Mouse (Mus musculus): ENCODE data around the gene Klhdc2. TPM values are rescaled to one million over a fixed set of nuclear protein-coding genes. Genes with fewer than 3 reads are reported as not detected.

The Klhdc2 gene
- polyA plus RNA-seq (2014; fragmentation: Nextera tagmentation; extraction: Ambion mirVana), result 151 and 157 TPM in 2 replicates

GRCm38 (mm10) chr12:69296511-69297410, at the start of gene Klhdc2:
TSS of gene Klhdc2 (plus strand) at chr12:69296681.
- no peaks in the 10 kb centered on the region for H3K27me3 ChIP-seq (ENCODE audit: control insufficient read depth, insufficient read depth, low read length)

DNA sequence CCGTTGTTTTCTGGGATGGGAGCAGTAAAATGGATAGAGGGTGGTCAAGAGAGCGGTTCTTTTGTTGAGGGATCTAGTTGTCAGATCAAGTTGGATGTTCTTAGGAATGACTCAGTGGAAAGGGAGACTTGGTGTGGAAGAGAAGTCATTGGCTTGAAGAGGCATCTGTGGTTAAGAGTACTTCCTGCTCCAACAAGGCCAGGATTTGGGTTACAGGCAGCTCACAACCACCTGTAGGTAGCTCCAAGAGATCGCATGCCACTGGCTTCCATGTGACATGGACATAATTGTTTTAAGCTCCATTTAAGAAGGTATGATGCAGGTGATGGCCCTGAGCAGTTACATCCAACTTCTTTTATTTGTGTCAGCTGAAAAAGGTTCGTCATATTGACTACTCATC, 46.7 kb upstream of the Klhdc2 start:
- 82% methylated on average over 4 of the region's 4 CpGs for whole genome bisulfite sequencing (ENCODE audit: insufficient replicate concordance)
- H3K4me2 ChIP-seq, result no peak overlapping the region
- ATAC-seq (replicated peaks; ENCODE audit: insufficient number of reproducible peaks, low FRiP score, low TSS enrichment), result no peak
- H3K9me3 ChIP-seq (replicated peaks; ENCODE audit: control insufficient read depth, low read length), result no peaks in the 10 kb centered on the region
- H3K4me3 ChIP-seq (ENCODE audit: low read depth, low read length), result no peak overlapping the region
- no peaks in the 10 kb centered on the region for H3K27me3 ChIP-seq (ENCODE audit: control insufficient read depth, insufficient read depth, low read length)
- H3K27ac ChIP-seq (ENCODE audit: low read depth, low read length), result no peak overlapping the region
- no peak overlapping the region for H3K9ac ChIP-seq (ENCODE audit: low read depth, low read length)
- no peaks in the 10 kb centered on the region for H3K4me1 ChIP-seq (ENCODE audit: control insufficient read depth, insufficient read depth, low read length)
- no peaks in the 10 kb centered on the region for H3K36me3 ChIP-seq (ENCODE audit: control insufficient read depth, insufficient read depth, low read length)

More at GRCm38 (mm10) chr12:69296511-69297410, at the start of gene Klhdc2:
- Histone ChIP-seq H3K9ac (ENCODE audit: low read depth, low read length) (peak within 1 kb of the TSS; percentile 99), H3K27ac (ENCODE audit: low read depth, low read length) (peak within 1 kb of the TSS; percentile 94), H3K4me3 (ENCODE audit: low read depth, low read length) (peak within 1 kb of the TSS; percentile 98), H3K9me3 (replicated peaks; ENCODE audit: control insufficient read depth, low read length) (no peaks in the 10 kb centered on the region), H3K4me1 (ENCODE audit: control insufficient read depth, insufficient read depth, low read length) (peaks cover 16% of the 10 kb centered on the region; the same call in 1 of the 2 replicates), H3K4me2 (peak within 1 kb of the TSS; percentile 86), H3K36me3 (ENCODE audit: control insufficient read depth, insufficient read depth, low read length) (peaks cover 6% of the 10 kb centered on the region)
- ATAC-seq (replicated peaks; ENCODE audit: insufficient number of reproducible peaks, low FRiP score, low TSS enrichment), result peak; percentile 86
- WGBS (ENCODE audit: insufficient replicate concordance), result under 1% methylated on average over 82 of the region's 98 CpGs

DNA sequence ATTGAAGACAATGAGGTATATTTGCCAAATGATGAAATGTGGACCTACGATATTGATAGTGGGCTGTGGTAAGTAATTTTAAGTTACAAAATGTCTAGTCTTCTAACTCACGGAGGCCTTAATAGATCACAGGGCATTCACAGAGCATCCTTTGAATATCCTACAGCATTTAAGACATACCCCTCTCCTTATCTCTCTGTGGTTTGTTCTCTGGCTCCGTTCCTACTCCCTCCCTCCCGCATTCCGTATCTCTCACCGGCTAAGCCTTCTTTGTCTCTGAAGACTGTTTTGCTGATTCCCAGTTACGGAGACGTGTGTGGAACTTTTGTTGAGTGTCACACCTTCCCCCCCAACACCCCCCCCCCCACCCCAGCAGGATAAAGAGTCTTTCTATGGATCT, 45.7 kb upstream of the Klhdc2 start:
- no peak overlapping the region for H3K4me3 ChIP-seq (ENCODE audit: low read depth, low read length)
- no peak for ATAC-seq (replicated peaks; ENCODE audit: insufficient number of reproducible peaks, low FRiP score, low TSS enrichment)

DNA sequence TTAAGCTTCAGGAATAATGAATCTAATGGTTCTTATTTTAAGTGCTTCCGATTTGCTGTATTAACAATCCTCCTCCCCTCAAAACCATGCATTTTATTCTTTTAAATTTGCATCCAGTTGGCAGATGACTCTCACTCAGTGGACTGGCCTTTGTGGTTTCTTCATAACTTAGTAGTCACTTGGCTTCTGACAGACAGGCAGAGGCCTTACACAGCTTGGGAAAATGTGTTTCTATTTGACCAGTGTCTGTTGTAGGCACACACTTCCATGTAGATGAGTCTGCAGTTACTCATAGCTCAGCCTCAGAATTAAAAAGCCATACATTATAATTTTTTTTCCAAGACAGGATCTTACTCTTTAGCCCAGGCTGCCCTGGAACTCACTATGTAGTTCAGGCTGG, 42.7 kb upstream of the Klhdc2 start:
- WGBS (ENCODE audit: insufficient replicate concordance), result 83% methylated on average over 1 of the region's 1 CpGs

More for the DNA sequence above, 45.7 kb upstream of the Klhdc2 start:
- H3K9me3 ChIP-seq (replicated peaks; ENCODE audit: control insufficient read depth, low read length), result no peaks in the 10 kb centered on the region
- H3K9ac ChIP-seq (ENCODE audit: low read depth, low read length), result no peak overlapping the region
- 50% methylated on average over 8 of the region's 8 CpGs for WGBS (ENCODE audit: insufficient replicate concordance)
- no peak overlapping the region for H3K27ac ChIP-seq (ENCODE audit: low read depth, low read length)
- H3K4me2 ChIP-seq, result no peak overlapping the region
- no peaks in the 10 kb centered on the region for H3K4me1 ChIP-seq (ENCODE audit: control insufficient read depth, insufficient read depth, low read length)
- no peaks in the 10 kb centered on the region for H3K36me3 ChIP-seq (ENCODE audit: control insufficient read depth, insufficient read depth, low read length)
- no peaks in the 10 kb centered on the region for H3K27me3 ChIP-seq (ENCODE audit: control insufficient read depth, insufficient read depth, low read length)

GRCm38 (mm10) chr12:69257836-69258235, 38.6 kb upstream of the Klhdc2 start:
- no peak for ATAC-seq (replicated peaks; ENCODE audit: insufficient number of reproducible peaks, low FRiP score, low TSS enrichment)
- 79% methylated on average over 11 of the region's 11 CpGs for WGBS (ENCODE audit: insufficient replicate concordance)
- H3K9me3 ChIP-seq (replicated peaks; ENCODE audit: control insufficient read depth, low read length), result no peaks in the 10 kb centered on the region
- no peaks in the 10 kb centered on the region for H3K36me3 ChIP-seq (ENCODE audit: control insufficient read depth, insufficient read depth, low read length)
- no peak overlapping the region for H3K4me2 ChIP-seq
- no peak overlapping the region for H3K4me3 ChIP-seq (ENCODE audit: low read depth, low read length)
- no peaks in the 10 kb centered on the region for H3K4me1 ChIP-seq (ENCODE audit: control insufficient read depth, insufficient read depth, low read length)
- H3K27me3 ChIP-seq (ENCODE audit: control insufficient read depth, insufficient read depth, low read length), result no peaks in the 10 kb centered on the region
- no peak overlapping the region for H3K27ac ChIP-seq (ENCODE audit: low read depth, low read length)
- H3K9ac ChIP-seq (ENCODE audit: low read depth, low read length), result no peak overlapping the region

More for the DNA sequence above, 42.7 kb upstream of the Klhdc2 start:
- Histone ChIP-seq H3K36me3 (ENCODE audit: control insufficient read depth, insufficient read depth, low read length) (no peaks in the 10 kb centered on the region), H3K4me3 (ENCODE audit: low read depth, low read length) (no peak overlapping the region), H3K27ac (ENCODE audit: low read depth, low read length) (no peak overlapping the region), H3K9me3 (replicated peaks; ENCODE audit: control insufficient read depth, low read length) (no peaks in the 10 kb centered on the region), H3K4me1 (ENCODE audit: control insufficient read depth, insufficient read depth, low read length) (no peaks in the 10 kb centered on the region), H3K9ac (ENCODE audit: low read depth, low read length) (no peak overlapping the region), H3K27me3 (ENCODE audit: control insufficient read depth, insufficient read depth, low read length) (no peaks in the 10 kb centered on the region), H3K4me2 (no peak overlapping the region)
- ATAC-seq (replicated peaks; ENCODE audit: insufficient number of reproducible peaks, low FRiP score, low TSS enrichment), result no peak

- no peaks in the 10 kb centered on the region for H3K9me3 ChIP-seq (replicated peaks; ENCODE audit: control insufficient read depth, low read length)
- no peaks in the 10 kb centered on the region for H3K36me3 ChIP-seq (ENCODE audit: control insufficient read depth, insufficient read depth, low read length)
- H3K27me3 ChIP-seq (ENCODE audit: control insufficient read depth, insufficient read depth, low read length), result no peaks in the 10 kb centered on the region
- H3K4me1 ChIP-seq (ENCODE audit: control insufficient read depth, insufficient read depth, low read length), result no peaks in the 10 kb centered on the region
- no peak overlapping the region for H3K4me2 ChIP-seq
- no peak overlapping the region for H3K4me3 ChIP-seq (ENCODE audit: low read depth, low read length)
- ATAC-seq (replicated peaks; ENCODE audit: insufficient number of reproducible peaks, low FRiP score, low TSS enrichment), result no peak
- WGBS (ENCODE audit: insufficient replicate concordance), result 88% methylated on average over 5 of the region's 5 CpGs
- H3K27ac ChIP-seq (ENCODE audit: low read depth, low read length), result no peak overlapping the region
- H3K9ac ChIP-seq (ENCODE audit: low read depth, low read length), result no peak overlapping the region
Measured at GRCm38 (mm10) chr12:69262251-69262650, 34.2 kb upstream of the Klhdc2 start.

GRCm38 (mm10) chr12:69265031-69265430, 31.4 kb upstream of the Klhdc2 start:
- 73% methylated on average over 3 of the region's 3 CpGs for WGBS (ENCODE audit: insufficient replicate concordance)
- Histone ChIP-seq H3K27ac (ENCODE audit: low read depth, low read length) (no peak overlapping the region), H3K4me1 (ENCODE audit: control insufficient read depth, insufficient read depth, low read length) (no peaks in the 10 kb centered on the region), H3K9ac (ENCODE audit: low read depth, low read length) (no peak overlapping the region), H3K4me3 (ENCODE audit: low read depth, low read length) (no peak overlapping the region), H3K36me3 (ENCODE audit: control insufficient read depth, insufficient read depth, low read length) (no peaks in the 10 kb centered on the region), H3K9me3 (replicated peaks; ENCODE audit: control insufficient read depth, low read length) (no peaks in the 10 kb centered on the region), H3K4me2 (no peak overlapping the region), H3K27me3 (ENCODE audit: control insufficient read depth, insufficient read depth, low read length) (no peaks in the 10 kb centered on the region)
- no peak for ATAC-seq (replicated peaks; ENCODE audit: insufficient number of reproducible peaks, low FRiP score, low TSS enrichment)

GRCm38 (mm10) chr12:69267956-69268632, 28.4 kb upstream of the Klhdc2 start:
- Histone ChIP-seq H3K9me3 (replicated peaks; ENCODE audit: control insufficient read depth, low read length) (no peaks in the 10 kb centered on the region), H3K4me3 (ENCODE audit: low read depth, low read length) (no peak overlapping the region), H3K4me1 (ENCODE audit: control insufficient read depth, insufficient read depth, low read length) (no peaks in the 10 kb centered on the region), H3K27me3 (ENCODE audit: control insufficient read depth, insufficient read depth, low read length) (no peaks in the 10 kb centered on the region), H3K4me2 (no peak overlapping the region), H3K9ac (ENCODE audit: low read depth, low read length) (no peak overlapping the region), H3K36me3 (ENCODE audit: control insufficient read depth, insufficient read depth, low read length) (no peaks in the 10 kb centered on the region), H3K27ac (ENCODE audit: low read depth, low read length) (no peak overlapping the region)
- 79% methylated on average over 11 of the region's 11 CpGs for WGBS (ENCODE audit: insufficient replicate concordance)
- no peak for ATAC-seq (replicated peaks; ENCODE audit: insufficient number of reproducible peaks, low FRiP score, low TSS enrichment)
